Mouse (Mus musculus) liver, embryonic 13.5 days (tissue): Measurements from ENCODE around the gene Pparg. TPM values are rescaled to one million over a fixed set of nuclear protein-coding genes. Genes with fewer than 3 reads are reported as not detected.
A peak's percentile ranks its signal among the peaks of the same experiment; 100 is the strongest.

ENCODE experiments used
- ATAC-seq: fragments of 200-750 bp; cut with Nextera tagmentation; 2 replicates; pipeline ENCODE4 v1.8.0; 2017; ENCODE audit warnings: low read depth, mild to moderate bottlenecking, moderate number of reproducible peaks, moderate library complexity
- DNase-seq: peaks from one replicate; pipeline ENCODE4 v3.0.0; 2022
- H3K27ac ChIP-seq: fragments of 300-500 bp; sonication (generic); 2 replicates; pipeline ENCODE4 v1.5.1; 2015; ENCODE audit warnings: moderate library complexity, mild to moderate bottlenecking, inconsistent platforms
- H3K27me3 ChIP-seq: fragments of 300-500 bp; sonication (generic); 2 replicates; pipeline ENCODE4 v1.6.1; 2015; ENCODE audit warnings: mild to moderate bottlenecking, inconsistent platforms
- H3K36me3 ChIP-seq: fragments of 300-500 bp; sonication (generic); 2 replicates; pipeline ENCODE4 v1.6.1; 2015; ENCODE audit warnings: mild to moderate bottlenecking, inconsistent platforms
- H3K4me1 ChIP-seq: fragments of 300-500 bp; sonication (generic); replicated peaks from 2 replicates; pipeline ENCODE4 v1.6.1; 2015; ENCODE audit warnings: inconsistent platforms
- H3K4me2 ChIP-seq: fragments of 300-500 bp; sonication (generic); 2 replicates; pipeline ENCODE4 v1.6.1; 2015; ENCODE audit warnings: inconsistent platforms, mild to moderate bottlenecking, moderate library complexity
- H3K4me3 ChIP-seq: fragments of 300-500 bp; sonication (generic); replicated peaks from 2 replicates; pipeline ENCODE4 v1.5.1; 2015; ENCODE audit warnings: mild to moderate bottlenecking, inconsistent platforms
- H3K9ac ChIP-seq: fragments of 300-500 bp; sonication (generic); 2 replicates; pipeline ENCODE4 v1.6.1; 2015; ENCODE audit warnings: mild to moderate bottlenecking, inconsistent platforms
- H3K9me3 ChIP-seq: fragments of 300-500 bp; sonication (generic); replicated peaks from 2 replicates; pipeline ENCODE4 v1.6.1; 2016; ENCODE audit warnings: inconsistent platforms
- WGBS: fragments of 180-500 bp; shearing (Covaris S2); methylation state at CpG from one replicate; pipeline ENCODE4 v1.1.7; 2015; ENCODE audit not compliant: insufficient replicate concordance; 5-methylcytosine and 5-hydroxymethylcytosine counted together
- polyA plus RNA-seq: library from polyadenylated mRNA; unstranded; fragments of >200 nt; fragmentation: Nextera tagmentation; extraction: Ambion mirVana; gene quantifications from 2 replicates; pipeline ENCODE4 v1.2.1, GENCODE M21; 2015

The Pparg gene
- polyA plus RNA-seq, 1 experiment from 2014 or later = 1.2 TPM

DNA sequence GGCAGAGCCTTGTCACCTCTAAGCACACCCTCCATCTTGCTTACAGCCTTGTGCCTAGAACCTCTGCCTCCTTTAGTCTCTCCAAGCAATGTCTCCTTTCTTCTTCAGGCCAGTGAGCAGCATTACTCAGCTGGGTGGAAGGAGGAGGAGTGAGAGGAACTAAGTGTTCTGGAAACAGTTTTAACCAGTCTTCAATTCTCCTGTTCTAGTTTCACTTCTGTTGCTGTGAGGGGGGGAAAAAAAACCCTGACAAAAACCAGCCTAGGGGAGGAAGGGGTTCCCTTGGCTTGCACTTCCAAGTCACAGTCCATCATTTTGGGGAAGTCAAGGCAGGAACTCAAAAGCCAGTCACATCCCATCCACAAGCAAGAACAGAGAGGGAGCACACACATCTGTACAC lies 29.8 kb upstream of the Pparg start:
- Histone ChIP-seq H3K36me3 (no peaks in the 10 kb centered on the region), H3K4me2 (no peak overlapping the region), H3K4me3 (no peak overlapping the region), H3K27ac (no peak overlapping the region), H3K9ac (no peak overlapping the region), H3K9me3 (no peaks in the 10 kb centered on the region), H3K4me1 (no peaks in the 10 kb centered on the region), H3K27me3 (no peaks in the 10 kb centered on the region)
- ATAC-seq (no peak), DNase-seq (no peak)

- WGBS = 45% methylated on average over 2 of the region's 2 CpGs
- Histone ChIP-seq H3K9ac (no peak overlapping the region), H3K27me3 (no peaks in the 10 kb centered on the region), H3K4me3 (no peak overlapping the region), H3K9me3 (no peaks in the 10 kb centered on the region), H3K4me1 (no peaks in the 10 kb centered on the region), H3K4me2 (no peak overlapping the region), H3K36me3 (no peaks in the 10 kb centered on the region), H3K27ac (no peak overlapping the region)
- ATAC-seq (no peak), DNase-seq (no peak)
Measured at GRCm38 (mm10) chr6:115333099-115333694, 27.6 kb upstream of the Pparg start.

DNA sequence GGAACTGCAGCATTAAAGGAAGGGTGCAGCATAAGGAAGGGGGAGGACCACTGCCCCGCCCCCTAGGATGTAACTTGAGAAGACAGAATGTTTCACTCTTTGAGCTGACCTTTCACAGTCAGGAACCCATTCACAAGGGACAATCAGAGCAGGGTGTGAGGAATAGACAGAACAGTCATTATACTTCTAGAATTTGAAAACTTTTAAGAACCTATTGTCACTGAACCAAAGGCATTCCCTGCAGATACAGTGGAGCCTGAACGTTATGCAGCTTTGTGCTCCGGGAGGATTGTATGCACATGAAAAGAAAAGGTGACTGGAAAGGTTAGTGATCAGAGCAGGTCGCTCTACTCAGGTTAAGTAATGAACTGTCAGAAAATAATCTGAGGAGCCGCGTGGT lies 25.2 kb upstream of the Pparg start:
- WGBS = 55% methylated on average over 6 of the region's 6 CpGs
- no peaks in the 10 kb centered on the region for H3K9me3 ChIP-seq
- no peak overlapping the region for H3K27ac ChIP-seq

GRCm38 (mm10) chr6:115340084-115340483 lies 20.7 kb upstream of the Pparg start:
- 67% methylated on average over 2 of the region's 2 CpGs for WGBS
- H3K4me2 ChIP-seq = no peak overlapping the region
- no peak overlapping the region for H3K27ac ChIP-seq
- ATAC-seq (no peak), DNase-seq (no peak)
- H3K9me3 ChIP-seq = no peaks in the 10 kb centered on the region
- H3K9ac ChIP-seq = no peak overlapping the region
- H3K36me3 ChIP-seq = no peaks in the 10 kb centered on the region
- H3K4me1 ChIP-seq = peaks cover 13% of the 10 kb centered on the region
- no peaks in the 10 kb centered on the region for H3K27me3 ChIP-seq
- no peak overlapping the region for H3K4me3 ChIP-seq

More for the DNA sequence above, 25.2 kb upstream of the Pparg start:
- Histone ChIP-seq H3K27me3 (no peaks in the 10 kb centered on the region), H3K36me3 (no peaks in the 10 kb centered on the region), H3K9ac (no peak overlapping the region), H3K4me3 (no peak overlapping the region), H3K4me2 (no peak overlapping the region), H3K4me1 (no peaks in the 10 kb centered on the region)
- ATAC-seq (no peak), DNase-seq (no peak)

DNA sequence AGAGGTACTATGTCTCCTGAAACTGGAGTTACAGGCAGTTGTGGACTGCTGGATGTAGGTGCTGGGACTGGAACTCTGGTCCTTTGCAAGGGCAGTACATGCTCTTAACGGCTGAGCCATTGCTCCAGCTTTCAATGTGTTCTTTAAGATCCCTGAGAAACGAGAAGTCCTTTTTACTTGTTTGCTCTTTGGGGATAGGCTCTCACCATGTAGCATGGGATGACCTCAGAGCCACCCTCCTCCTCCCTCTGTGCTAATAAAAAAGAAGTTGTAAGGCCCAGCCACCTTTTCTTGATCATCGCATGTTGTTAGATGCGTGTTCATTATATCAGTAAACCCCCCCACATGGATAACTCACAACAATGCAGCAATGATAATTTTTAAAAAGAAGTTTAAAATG lies 17.7 kb upstream of the Pparg start:
- H3K4me3 ChIP-seq = no peak overlapping the region
- WGBS = 67% methylated on average over 4 of the region's 4 CpGs
- no peaks in the 10 kb centered on the region for H3K27me3 ChIP-seq
- H3K4me2 ChIP-seq = no peak overlapping the region
- H3K36me3 ChIP-seq = no peaks in the 10 kb centered on the region
- no peak overlapping the region for H3K9ac ChIP-seq
- H3K9me3 ChIP-seq = no peaks in the 10 kb centered on the region
- no peak overlapping the region for H3K27ac ChIP-seq
- DNase-seq (no peak), ATAC-seq (no peak)
- H3K4me1 ChIP-seq = peaks cover 18% of the 10 kb centered on the region

DNA sequence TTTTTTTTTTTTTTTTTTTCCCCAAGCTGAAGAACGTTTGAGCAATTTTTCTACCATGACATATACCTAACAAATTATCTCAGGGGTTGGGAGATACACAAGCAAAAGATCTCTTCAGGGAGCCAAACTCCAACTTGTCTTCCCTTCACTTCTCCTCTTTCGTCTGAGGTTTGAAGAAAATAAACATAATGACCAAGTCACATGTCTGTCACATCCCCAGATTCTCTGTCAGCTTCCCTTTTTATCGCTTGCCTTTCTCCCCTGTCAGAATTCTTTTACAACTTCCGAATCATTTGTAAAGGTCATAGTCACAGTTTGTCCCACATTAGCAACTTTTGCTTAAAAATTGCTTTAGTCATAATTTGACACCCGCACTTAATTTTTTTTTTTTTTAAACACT lies 17.2 kb upstream of the Pparg start:
- DNase-seq = no peak
- Histone ChIP-seq H3K36me3 (no peaks in the 10 kb centered on the region), H3K4me1 (peaks cover 18% of the 10 kb centered on the region), H3K4me3 (no peak overlapping the region), H3K27ac (no peak overlapping the region), H3K4me2 (no peak overlapping the region), H3K27me3 (no peaks in the 10 kb centered on the region), H3K9ac (no peak overlapping the region), H3K9me3 (no peaks in the 10 kb centered on the region)
- no peak for ATAC-seq
- 29% methylated on average over 5 of the region's 5 CpGs for WGBS

- ATAC-seq = no peak
- 44% methylated on average over 10 of the region's 10 CpGs for WGBS
- H3K36me3 ChIP-seq = no peaks in the 10 kb centered on the region
- H3K9me3 ChIP-seq = no peaks in the 10 kb centered on the region
- H3K27me3 ChIP-seq = no peaks in the 10 kb centered on the region
- H3K4me1 ChIP-seq = peaks cover 18% of the 10 kb centered on the region
- DNase-seq = no peak
- no peak overlapping the region for H3K27ac ChIP-seq
- peak overlapping the region; percentile 39 for H3K4me2 ChIP-seq
- H3K4me3 ChIP-seq = no peak overlapping the region
- H3K9ac ChIP-seq = no peak overlapping the region
Measured at GRCm38 (mm10) chr6:115344101-115344500, 16.6 kb upstream of the Pparg start.

DNA sequence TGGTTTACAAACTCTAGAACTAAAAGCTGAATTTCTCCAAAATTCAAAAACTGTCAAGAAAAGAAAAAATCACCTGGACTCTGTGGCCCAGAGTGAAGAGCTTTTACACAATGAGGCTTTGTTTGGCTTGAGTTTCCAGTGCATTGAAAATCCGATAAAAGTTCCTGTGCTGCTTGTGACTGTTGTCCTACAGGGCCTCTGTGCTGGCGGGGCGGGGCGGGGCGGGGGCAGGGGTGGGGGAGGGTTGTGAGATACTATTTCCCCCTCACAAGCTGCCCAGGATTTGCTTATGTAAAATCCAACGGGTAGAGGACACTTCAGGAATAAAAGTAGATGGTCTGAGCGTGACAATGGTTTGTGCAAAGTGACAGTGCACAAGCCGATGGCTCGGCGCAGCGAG lies 16.2 kb upstream of the Pparg start:
- Histone ChIP-seq H3K4me2 (peak overlapping the region; percentile 39), H3K4me3 (no peak overlapping the region), H3K9me3 (no peaks in the 10 kb centered on the region), H3K27ac (no peak overlapping the region), H3K27me3 (no peaks in the 10 kb centered on the region), H3K9ac (no peak overlapping the region), H3K36me3 (no peaks in the 10 kb centered on the region), H3K4me1 (peaks cover 18% of the 10 kb centered on the region)
- ATAC-seq (no peak), DNase-seq (no peak)
- WGBS = 35% methylated on average over 11 of the region's 11 CpGs

- Histone ChIP-seq H3K9ac (no peak overlapping the region), H3K4me2 (peak overlapping the region; percentile 39; the same call in 1 of the 2 replicates), H3K9me3 (no peaks in the 10 kb centered on the region), H3K4me1 (peaks cover 18% of the 10 kb centered on the region), H3K27me3 (no peaks in the 10 kb centered on the region), H3K4me3 (no peak overlapping the region), H3K36me3 (no peaks in the 10 kb centered on the region), H3K27ac (no peak overlapping the region)
- DNase-seq (no peak), ATAC-seq (peak; percentile 64)
- WGBS = 58% methylated on average over 8 of the region's 8 CpGs
Measured at GRCm38 (mm10) chr6:115345013-115345412, 15.7 kb upstream of the Pparg start.

GRCm38 (mm10) chr6:115349641-115350464 lies 10.9 kb upstream of the Pparg start:
- H3K27me3 ChIP-seq = no peaks in the 10 kb centered on the region
- no peak overlapping the region for H3K4me2 ChIP-seq
- no peak overlapping the region; the same call in 1 of the 2 replicates for H3K9ac ChIP-seq
- 61% methylated on average over 5 of the region's 5 CpGs for WGBS
- no peak overlapping the region for H3K27ac ChIP-seq
- no peak for DNase-seq
- peaks cover 7% of the 10 kb centered on the region for H3K4me1 ChIP-seq
- no peaks in the 10 kb centered on the region for H3K9me3 ChIP-seq
- no peak overlapping the region for H3K4me3 ChIP-seq
- no peaks in the 10 kb centered on the region for H3K36me3 ChIP-seq
- ATAC-seq = no peak

- peaks cover 39% of the 10 kb centered on the region for H3K27me3 ChIP-seq
- 0 out of 2 replicates have a peak overlapping the region, but pooled peaks have one; percentile 42 for H3K9ac ChIP-seq
- peak overlapping the region; percentile 57 for H3K4me3 ChIP-seq
- H3K36me3 ChIP-seq = no peaks in the 10 kb centered on the region
- no peak overlapping the region for H3K27ac ChIP-seq
- DNase-seq (no peak), ATAC-seq (peak; percentile 36)
- H3K4me2 ChIP-seq = peak overlapping the region; percentile 74
- 3% methylated on average over 48 of the region's 48 CpGs for WGBS
- no peaks in the 10 kb centered on the region for H3K9me3 ChIP-seq
- peaks cover 11% of the 10 kb centered on the region; the same call in 1 of the 2 replicates for H3K4me1 ChIP-seq
Measured at GRCm38 (mm10) chr6:115361606-115362462, 1.1 kb downstream of the Pparg start.
